Mouse (Mus musculus) CH12.LX (cell line): ENCODE data around the gene Pccb.

Experiments
- BHLHE40 ChIP-seq: IDR thresholded peaks from 2 replicates; pipeline ENCODE4 v1.6.1; 2011; ENCODE audit warnings: mild to moderate bottlenecking, low read depth, low read length, improper control_type of control experiment
- CHD2 ChIP-seq: IDR thresholded peaks from 2 replicates; pipeline ENCODE4 v1.6.1; 2011; ENCODE audit warnings: low read length, improper control_type of control experiment
- CTCF ChIP-seq, 2 experiments: IDR thresholded peaks in 1 of 2; conservative IDR thresholded peaks in 1 of 2; 2 replicates each; pipeline ENCODE4 v1.5.1; 2011 to 2012; ENCODE audit warnings: low read depth in 2 of 2, low read length in 2 of 2, improper control_type of control experiment in 1 of 2, inconsistent platforms in 1 of 2, mild to moderate bottlenecking in 1 of 2, moderate library complexity in 1 of 2
- EP300 ChIP-seq: IDR thresholded peaks from 2 replicates; pipeline ENCODE4 v1.6.1; 2011; ENCODE audit warnings: low read length, improper control_type of control experiment
- MXI1 ChIP-seq: IDR thresholded peaks from 2 replicates; pipeline ENCODE4 v1.6.1; 2011; ENCODE audit warnings: mild to moderate bottlenecking, low read depth, low read length, improper control_type of control experiment
- NELFE ChIP-seq: IDR thresholded peaks from 2 replicates; pipeline ENCODE4 v1.6.1; 2011; ENCODE audit warnings: low read depth, low read length, improper control_type of control experiment
- POLR2A ChIP-seq: IDR thresholded peaks from 2 replicates; pipeline ENCODE4 v1.6.1; 2011; ENCODE audit warnings: low read depth, mild to moderate bottlenecking, improper control_type of control experiment, low read length
- RCOR1 ChIP-seq: conservative IDR thresholded peaks from 2 replicates; pipeline ENCODE4 v1.6.1; 2012; ENCODE audit warnings: low read depth, mild to moderate bottlenecking, inconsistent platforms, low read length, improper control_type of control experiment
- SIN3A ChIP-seq: IDR thresholded peaks from 2 replicates; pipeline ENCODE4 v1.6.1; 2012; ENCODE audit warnings: low read length, improper control_type of control experiment, inconsistent platforms
- USF1 ChIP-seq: IDR thresholded peaks from 2 replicates; pipeline ENCODE4 v1.6.1; 2014; ENCODE audit warnings: low read depth, mild to moderate bottlenecking, inconsistent platforms, low read length, improper control_type of control experiment

DNA sequence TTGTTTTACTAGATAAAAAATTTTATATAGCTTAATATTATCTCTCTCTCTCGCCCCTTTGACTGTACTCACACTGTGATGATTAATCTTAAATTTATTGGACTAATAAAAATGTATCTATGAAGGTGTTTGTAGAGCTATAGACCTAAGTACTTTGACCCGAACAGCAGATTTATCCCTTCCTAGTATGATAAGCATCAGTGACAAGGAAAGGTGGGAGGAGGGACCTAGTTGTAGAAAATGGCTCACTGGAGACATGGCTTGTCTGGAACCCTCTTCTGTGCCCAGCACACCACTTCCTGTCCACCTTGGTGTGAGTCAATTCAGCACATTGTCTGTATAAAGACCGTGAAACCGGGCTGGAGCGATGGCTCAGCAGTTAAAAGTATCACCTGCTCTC, 44.1 kb downstream of the Pccb start:
- TF ChIP-seq MXI1, result no peak
- no peak for TF ChIP-seq CHD2
- TF ChIP-seq SIN3A, result no peak
- no peak for TF ChIP-seq NELFE
- no peak for TF ChIP-seq RCOR1
- no peak for TF ChIP-seq CTCF (conservative IDR thresholded peaks at IDR 0.05 in 1 of 2, IDR thresholded peaks at IDR 0.05 in 1 of 2; ENCODE audit: low read depth in 2 of 2, low read length in 2 of 2)
- TF ChIP-seq USF1, result no peak
- no peak for TF ChIP-seq POLR2A
- TF ChIP-seq EP300, result no peak
- no peak for TF ChIP-seq BHLHE40
